Mouse (Mus musculus) forebrain, embryonic 14.5 days (tissue): Measurements from ENCODE around the gene Borcs8. TPM values are rescaled to one million over a fixed set of nuclear protein-coding genes. Genes with fewer than 3 reads are reported as not detected.
A peak's percentile ranks its signal among the peaks of the same experiment; 100 is the strongest.

Experiments used
- ATAC-seq: fragments of 200-750 bp; cut with Nextera tagmentation; 2 replicates; pipeline ENCODE4 v1.8.0; 2017; ENCODE audit warnings: mild to moderate bottlenecking, moderate library complexity
- DNase-seq: peaks from one replicate; pipeline ENCODE4 v3.0.0-alpha.2; 2015; ENCODE audit warnings: low spot score
- H3K27ac ChIP-seq: fragments of 300-500 bp; sonication (generic); 2 replicates; pipeline ENCODE4 v1.5.1; 2014; ENCODE audit warnings: low read depth, mild to moderate bottlenecking, control low read depth, low read length, moderate library complexity
- H3K27me3 ChIP-seq: fragments of 300-500 bp; sonication (generic); replicated peaks from 2 replicates; pipeline ENCODE4 v1.6.1; 2014; ENCODE audit warnings: low read length, control low read depth, mixed read lengths; ENCODE audit not compliant: control insufficient read depth, insufficient read depth
- H3K36me3 ChIP-seq: fragments of 300-500 bp; sonication (generic); 2 replicates; pipeline ENCODE4 v1.6.1; 2014; ENCODE audit warnings: low read length, control low read depth; ENCODE audit not compliant: control insufficient read depth, insufficient read depth
- H3K4me1 ChIP-seq: fragments of 300-500 bp; sonication (generic); 2 replicates; pipeline ENCODE4 v1.6.1; 2014; ENCODE audit warnings: antibody characterized with exemption, low read length, control low read depth; ENCODE audit not compliant: control insufficient read depth, insufficient read depth
- H3K4me2 ChIP-seq: fragments of 300-500 bp; sonication (generic); 2 replicates; pipeline ENCODE4 v1.6.1; 2014; ENCODE audit warnings: mild to moderate bottlenecking, control low read depth, low read length
- H3K4me3 ChIP-seq: fragments of 300-500 bp; sonication (generic); 2 replicates; pipeline ENCODE4 v1.5.1; 2014; ENCODE audit warnings: low read depth, low read length, control low read depth
- H3K9ac ChIP-seq: fragments of 300-500 bp; sonication (generic); 2 replicates; pipeline ENCODE4 v1.6.1; 2014; ENCODE audit warnings: mild to moderate bottlenecking, low read length, control low read depth, moderate library complexity
- H3K9me3 ChIP-seq: fragments of 300-500 bp; sonication (generic); replicated peaks from 2 replicates; pipeline ENCODE4 v1.6.1; 2016; ENCODE audit warnings: low read length, control low read depth, mixed read lengths; ENCODE audit not compliant: control insufficient read depth
- WGBS: fragments of 180-500 bp; shearing (Covaris S2); extraction: QIAGEN DNeasy Blood & Tissue Kit; methylation state at CpG from one replicate; pipeline ENCODE4 v1.1.7; 2014; 5-methylcytosine and 5-hydroxymethylcytosine counted together
- polyA plus RNA-seq: library from polyadenylated mRNA; unstranded; fragments of >200 nt; fragmentation: Nextera tagmentation; extraction: Ambion mirVana; gene quantifications from 2 replicates; pipeline ENCODE4 v1.2.1, GENCODE M21; 2014

Gene Borcs8
- polyA plus RNA-seq = 66.2 and 76.7 TPM in 2 replicates

DNA sequence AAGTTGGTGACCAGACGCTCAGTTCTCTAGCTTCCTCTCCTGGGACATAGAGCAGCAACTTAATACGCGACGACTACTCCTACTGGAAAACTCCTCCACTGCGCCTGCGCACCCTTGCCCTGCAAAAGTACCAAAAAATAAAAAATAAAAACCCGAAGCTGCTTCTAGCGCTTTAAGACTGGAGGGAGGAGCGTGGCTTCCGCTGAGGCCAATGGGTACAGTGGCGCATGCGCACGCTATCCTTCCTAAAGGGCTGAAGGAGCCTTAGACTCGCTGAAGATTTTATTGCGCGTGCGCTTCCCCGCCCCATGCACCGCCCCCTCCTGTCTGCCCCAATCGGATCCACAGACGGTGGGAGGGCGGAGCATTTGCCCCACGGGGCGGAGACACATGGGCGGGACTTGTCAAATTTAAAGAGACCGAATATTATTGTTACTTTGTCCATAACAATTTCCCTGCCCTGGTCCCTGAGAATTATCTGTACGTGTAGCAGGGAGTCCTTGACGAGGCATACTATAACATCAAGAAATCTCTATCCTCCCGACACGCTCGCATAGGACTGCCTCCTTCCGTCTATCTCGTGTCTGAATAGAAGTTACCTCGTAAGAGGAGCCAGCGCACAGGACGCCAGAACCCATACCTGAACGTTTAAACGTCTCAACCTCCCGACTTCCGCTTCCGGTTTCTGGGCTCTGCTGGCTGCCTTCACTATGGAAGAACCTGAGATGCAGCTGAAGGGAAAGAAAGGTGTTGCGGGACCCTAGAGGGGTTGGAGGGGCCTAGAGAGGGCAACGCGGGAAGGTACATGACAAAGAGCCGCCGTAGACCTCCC is at the start of gene Borcs8, which contains the start of the genes Rfxank and Mef2b:
Gene Borcs8 (plus strand): TSS at position 474 of the 832 bp plus-strand sequence.
Gene Rfxank (minus strand): TSS at position 129 of the 832 bp plus-strand sequence.
Gene Mef2b (plus strand): TSS at position 686 of the 832 bp plus-strand sequence.
- peaks cover 46% of the 10 kb centered on the region for H3K36me3 ChIP-seq
- DNase-seq (peak; percentile 100), ATAC-seq (peak; percentile 98)
- H3K9me3 ChIP-seq = no peaks in the 10 kb centered on the region
- H3K4me1 ChIP-seq = peaks cover 18% of the 10 kb centered on the region
- H3K4me3 ChIP-seq = peak within 1 kb of the TSS; percentile 71
- WGBS = under 1% methylated on average over 46 of the region's 46 CpGs
- H3K27me3 ChIP-seq = no peaks in the 10 kb centered on the region
- H3K27ac ChIP-seq = peak within 1 kb of the TSS; percentile 80
- peak within 1 kb of the TSS; percentile 67 for H3K4me2 ChIP-seq
- H3K9ac ChIP-seq = peak within 1 kb of the TSS; percentile 79

DNA sequence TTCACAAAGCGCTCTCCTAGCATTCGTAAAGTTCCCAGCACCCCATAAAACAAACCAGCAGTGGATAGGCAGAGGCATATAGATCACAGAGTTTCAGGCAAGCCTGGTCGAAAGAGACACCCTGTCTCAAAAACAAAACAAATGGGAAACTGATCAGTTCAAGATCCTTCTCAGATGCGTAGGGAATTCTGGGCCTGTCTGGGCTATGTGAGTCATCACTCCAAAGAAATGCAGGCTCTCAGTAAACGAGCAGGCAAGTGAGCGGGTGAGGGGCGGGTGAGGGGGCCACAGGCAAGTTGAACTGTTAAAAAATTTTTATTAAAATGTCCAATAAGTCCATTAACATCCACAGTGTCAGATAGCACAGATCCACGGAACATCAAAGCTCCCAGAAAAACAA is 46.5 kb upstream of the Borcs8 start:
- peaks cover 44% of the 10 kb centered on the region for H3K36me3 ChIP-seq
- H3K27me3 ChIP-seq = peaks cover 11% of the 10 kb centered on the region
- H3K9me3 ChIP-seq = no peaks in the 10 kb centered on the region; the same call in 1 of the 2 replicates
- 62% methylated on average over 8 of the region's 8 CpGs for WGBS
- no peak overlapping the region for H3K4me2 ChIP-seq
- ATAC-seq (no peak), DNase-seq (no peak)
- peaks cover 4% of the 10 kb centered on the region for H3K4me1 ChIP-seq
- H3K9ac ChIP-seq = no peak overlapping the region
- H3K27ac ChIP-seq = no peak overlapping the region
- no peak overlapping the region for H3K4me3 ChIP-seq

DNA sequence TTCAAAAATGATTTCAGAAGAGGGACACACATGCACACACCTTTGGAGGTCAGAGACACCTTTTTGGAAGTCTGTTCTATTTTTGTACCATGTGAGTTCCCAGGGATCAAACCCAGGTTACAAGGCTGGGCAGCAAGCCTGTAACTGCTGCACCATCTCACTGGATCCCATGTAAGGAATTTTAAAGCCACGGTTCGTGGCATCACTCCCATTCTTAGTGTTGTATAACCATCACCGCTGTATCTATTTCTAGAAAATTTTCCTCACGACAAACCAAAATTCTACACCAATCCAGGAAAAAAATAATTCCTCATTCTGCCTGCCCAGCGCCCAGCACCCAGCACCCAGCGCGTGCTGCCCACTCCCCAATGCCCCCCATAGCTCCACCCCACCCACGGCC is 40.0 kb upstream of the Borcs8 start:
- Histone ChIP-seq H3K4me3 (no peak overlapping the region), H3K4me1 (no peaks in the 10 kb centered on the region), H3K4me2 (no peak overlapping the region), H3K9ac (no peak overlapping the region), H3K9me3 (peaks cover 4% of the 10 kb centered on the region; the same call in 1 of the 2 replicates), H3K27ac (no peak overlapping the region), H3K27me3 (no peaks in the 10 kb centered on the region), H3K36me3 (peaks cover 98% of the 10 kb centered on the region)
- ATAC-seq = no peak
- 83% methylated on average over 8 of the region's 8 CpGs for WGBS
- no peak for DNase-seq

DNA sequence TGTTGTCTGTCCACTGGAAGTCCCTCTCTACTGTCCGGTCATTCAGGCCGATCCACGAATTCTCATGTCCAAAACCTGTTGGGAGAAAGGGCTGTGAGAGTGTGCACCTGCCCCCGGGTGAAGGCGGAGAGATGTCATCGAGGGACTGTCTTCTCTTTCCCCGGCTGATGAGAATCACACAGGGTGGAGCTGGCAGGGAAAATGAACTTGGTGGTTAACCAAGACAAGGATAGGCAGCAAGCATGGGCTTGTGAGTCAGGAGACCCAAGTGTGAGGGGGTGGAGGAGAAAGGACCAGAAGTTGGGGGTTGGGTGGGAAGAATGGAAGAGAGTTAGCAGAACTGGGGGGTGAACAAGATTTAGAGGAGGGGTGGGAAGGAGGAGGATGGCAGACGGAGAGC is 39.1 kb upstream of the Borcs8 start:
- Histone ChIP-seq H3K9ac (no peak overlapping the region), H3K9me3 (peaks cover 4% of the 10 kb centered on the region; the same call in 1 of the 2 replicates), H3K36me3 (peaks cover 98% of the 10 kb centered on the region), H3K4me2 (no peak overlapping the region), H3K27me3 (no peaks in the 10 kb centered on the region), H3K27ac (no peak overlapping the region), H3K4me3 (no peak overlapping the region), H3K4me1 (peaks cover 3% of the 10 kb centered on the region; the same call in 1 of the 2 replicates)
- ATAC-seq (no peak), DNase-seq (no peak)
- 91% methylated on average over 8 of the region's 8 CpGs for WGBS

DNA sequence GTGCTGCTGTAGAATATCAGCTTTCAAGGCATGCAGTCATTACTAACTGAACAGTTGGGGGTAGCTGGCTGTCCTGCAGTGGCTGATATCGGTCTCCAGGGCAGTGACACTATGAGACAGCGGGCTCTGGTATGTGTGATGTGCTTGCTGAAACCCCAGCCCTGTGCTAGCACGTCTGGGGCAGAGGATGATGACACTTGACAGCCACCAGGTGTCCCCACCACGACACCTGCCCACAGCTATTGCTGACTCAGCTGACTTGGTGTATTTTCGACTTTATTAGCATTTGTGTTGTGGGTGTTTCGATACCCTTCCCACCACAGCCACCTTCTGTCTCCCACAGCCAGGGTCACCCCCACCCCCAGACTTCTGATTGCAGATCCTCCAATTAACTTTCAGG is 34.8 kb upstream of the Borcs8 start:
- Histone ChIP-seq H3K9ac (no peak overlapping the region), H3K4me3 (no peak overlapping the region), H3K36me3 (peaks cover 98% of the 10 kb centered on the region), H3K4me1 (peaks cover 3% of the 10 kb centered on the region; the same call in 1 of the 2 replicates), H3K4me2 (no peak overlapping the region), H3K9me3 (no peaks in the 10 kb centered on the region), H3K27ac (no peak overlapping the region), H3K27me3 (no peaks in the 10 kb centered on the region)
- WGBS = 18% methylated on average over 6 of the region's 6 CpGs
- DNase-seq = no peak
- peak; percentile 43; the same call in 1 of the 2 replicates for ATAC-seq

DNA sequence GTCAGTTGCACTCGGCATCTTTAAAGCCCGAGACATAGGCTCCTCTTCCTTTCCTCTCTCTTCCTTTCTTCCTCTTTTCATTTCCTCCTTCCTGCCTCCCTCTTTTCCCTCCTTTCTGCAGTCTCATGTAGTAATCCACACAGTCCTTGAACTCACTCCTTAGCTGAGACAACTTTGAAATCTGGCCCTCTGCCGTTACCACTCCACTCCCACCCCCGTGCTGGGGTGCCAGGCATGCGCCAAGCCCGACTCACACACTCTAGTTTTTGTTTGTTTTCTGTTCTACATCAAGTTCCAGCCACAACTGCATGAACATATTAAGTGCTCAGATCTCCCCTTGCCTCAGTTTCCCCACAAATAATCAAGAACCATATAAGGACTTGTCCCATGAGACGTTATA is 34.4 kb upstream of the Borcs8 start:
- no peak overlapping the region for H3K27ac ChIP-seq
- H3K4me3 ChIP-seq = no peak overlapping the region
- DNase-seq (no peak), ATAC-seq (no peak)
- no peak overlapping the region for H3K9ac ChIP-seq
- H3K9me3 ChIP-seq = no peaks in the 10 kb centered on the region
- WGBS = 81% methylated on average over 7 of the region's 7 CpGs
- H3K4me2 ChIP-seq = no peak overlapping the region
- H3K27me3 ChIP-seq = no peaks in the 10 kb centered on the region
- peaks cover 98% of the 10 kb centered on the region for H3K36me3 ChIP-seq
- H3K4me1 ChIP-seq = peaks cover 3% of the 10 kb centered on the region; the same call in 1 of the 2 replicates

DNA sequence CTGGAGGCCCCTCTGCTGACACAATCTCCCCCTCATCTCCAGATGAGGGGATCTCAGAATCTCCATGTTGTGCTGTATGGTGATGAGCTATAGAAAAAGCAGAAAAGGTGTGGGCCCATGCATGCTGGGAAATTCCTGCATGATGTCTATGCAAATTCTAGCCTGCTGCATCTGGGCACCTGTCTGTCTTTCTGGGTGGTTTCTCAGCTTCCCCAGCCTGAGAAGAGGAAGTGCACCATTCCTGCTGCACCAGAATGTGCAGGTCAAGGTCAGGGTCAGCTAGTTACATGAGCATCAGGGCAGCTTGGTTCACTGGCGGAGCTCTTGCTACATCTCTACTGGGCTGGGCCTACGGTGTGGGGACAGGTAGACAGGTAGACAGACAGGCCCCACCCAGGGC is 28.8 kb upstream of the Borcs8 start:
- Histone ChIP-seq H3K4me3 (no peak overlapping the region), H3K9me3 (no peaks in the 10 kb centered on the region), H3K4me2 (no peak overlapping the region), H3K27ac (no peak overlapping the region), H3K9ac (no peak overlapping the region; the same call in 1 of the 2 replicates), H3K27me3 (0 out of 2 replicates have a peak, but pooled peaks cover 8% of the 10 kb centered on the region), H3K36me3 (peaks cover 99% of the 10 kb centered on the region), H3K4me1 (peaks cover 3% of the 10 kb centered on the region; the same call in 1 of the 2 replicates)
- DNase-seq (no peak), ATAC-seq (no peak)
- WGBS = 94% methylated on average over 2 of the region's 2 CpGs

DNA sequence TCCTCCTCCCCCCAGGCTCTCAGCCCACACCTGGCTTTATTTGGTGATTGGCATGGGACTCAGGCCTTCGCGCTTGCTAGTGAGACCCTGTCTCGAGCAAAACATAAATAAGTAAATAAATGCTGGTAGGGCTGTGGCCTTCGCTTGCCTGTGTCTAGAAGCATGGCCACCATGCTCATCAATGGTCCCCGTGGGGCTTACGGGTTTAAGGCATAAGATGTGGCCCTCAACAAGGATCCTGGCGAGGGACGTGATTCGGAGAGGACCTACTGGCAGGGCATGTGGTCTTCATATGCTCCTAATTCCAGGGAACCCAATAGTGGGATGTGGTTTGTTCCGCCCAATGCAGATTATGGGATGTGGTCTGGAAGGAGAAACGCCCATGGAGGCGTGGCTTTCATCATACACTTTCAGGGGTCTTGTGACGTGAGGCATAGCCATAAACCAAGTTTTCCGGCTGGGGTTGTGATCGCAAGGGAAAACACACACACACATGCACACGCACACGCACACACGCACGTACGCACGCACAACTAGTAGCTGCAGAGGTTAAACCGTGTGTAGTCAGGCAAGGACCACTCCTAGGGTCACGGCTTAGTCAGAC is 28.0 kb upstream of the Borcs8 start:
- DNase-seq (no peak), ATAC-seq (no peak)
- WGBS = 67% methylated on average over 23 of the region's 23 CpGs
- Histone ChIP-seq H3K4me3 (no peak overlapping the region), H3K36me3 (peaks cover 100% of the 10 kb centered on the region), H3K4me2 (no peak overlapping the region), H3K27ac (no peak overlapping the region), H3K9me3 (no peaks in the 10 kb centered on the region), H3K9ac (no peak overlapping the region), H3K4me1 (peaks cover 3% of the 10 kb centered on the region; the same call in 1 of the 2 replicates), H3K27me3 (0 out of 2 replicates have a peak, but pooled peaks cover 8% of the 10 kb centered on the region)
